Mouse (Mus musculus) embryonic fibroblast, embryonic 13.5 days (primary cell): Measurements from ENCODE around the gene Anks6.

ENCODE experiments used
- CTCF ChIP-seq: IDR thresholded peaks from 2 replicates; pipeline ENCODE4 v1.5.1; 2011; ENCODE audit warnings: mild to moderate bottlenecking, control low read depth, low read length, moderate library complexity, borderline replicate concordance; ENCODE audit not compliant: insufficient read depth
- POLR2A ChIP-seq: IDR thresholded peaks from 2 replicates; pipeline ENCODE4 v1.6.1; 2011; ENCODE audit warnings: low read depth, mild to moderate bottlenecking, control low read depth, low read length, moderate library complexity

DNA sequence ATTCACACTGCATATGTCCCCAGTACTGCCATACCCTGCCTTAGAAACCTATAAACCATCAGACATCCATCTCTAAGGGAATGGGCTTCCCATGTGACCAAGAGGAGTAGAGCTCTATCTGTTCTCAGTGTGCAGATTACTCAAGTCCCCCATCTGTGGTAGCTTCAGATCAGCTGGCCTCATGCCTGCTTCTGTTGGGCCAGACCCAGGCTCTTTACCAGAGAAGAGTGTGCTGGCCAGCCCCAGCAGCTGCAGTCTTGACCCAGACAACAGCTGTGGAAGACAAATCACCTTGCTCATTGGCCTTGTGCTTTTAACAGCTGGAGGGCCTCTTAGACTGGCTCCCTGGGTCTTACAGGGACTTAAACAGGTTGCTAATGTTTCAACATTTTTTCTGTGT lies 90.7 kb downstream of the Anks6 start:
- no peak for TF ChIP-seq CTCF
- TF ChIP-seq POLR2A: no peak
